9 mouse cellular contexts compared by ENCODE assay signal in genomic region chr12:111238778-111239177, GRCm38 (mm10). TPM values are rescaled to one million over a fixed set of nuclear protein-coding genes. Genes with fewer than 3 reads are reported as not detected.
DNase-seq lines count a peak whose midpoint lies in the region.
"Had no signal": no experiment of that assay in that cellular context is flagged by ENCODE, and none has a peak within 500 bp of the region (broad histone marks: within the 10 kb centered on the region; RNA-seq: fewer than 3 reads in every experiment).

No protein-coding gene starts in this region.

- DNase-seq in cerebellum, postnatal 14 days = peak; percentile 44 to 58
- no peak for DNase-seq in cerebellum, postnatal 36 days
- peak; percentile 71 to 74 for DNase-seq in right cerebral cortex, postnatal 10 days (ENCODE audit: low spot score in 2 of 2)
- DNase-seq in right cerebral cortex, postnatal 36 days (ENCODE audit: low spot score in 2 of 2) = no peak
- DNase-seq in kidney, postnatal 25 days = peak; percentile 51 to 66
- peak; percentile 66 to 80 for DNase-seq in thymus, postnatal 36 days
- no peak for DNase-seq in heart, postnatal 4 days
- DNase-seq in heart, adult 8-10 months (ENCODE audit: low spot score) = no peak
- DNase-seq: liver, embryonic 13.5 days had no signal

RNA-seq across cellular contexts. Expression of gene Amn, which starts 32.1 kb away (rescaled TPM):
- under 1 TPM in 1 of 2 experiments, not detected in 1; 0.43 TPM for total RNA-seq in heart, postnatal 4 days (2021)
- under 1 TPM in 1 of 4 experiments, not detected in 3; 0.41 TPM for total RNA-seq in heart, adult 8-10 months (2022)

RNA-seq across cellular contexts. Expression of gene 4930595D18Rik, which starts 54.5 kb away (rescaled TPM):
- total RNA-seq in heart, postnatal 4 days (2021) = not detected
- not detected for total RNA-seq in heart, adult 8-10 months (2022)

Comparison
In these comparisons a context has a peak if more than half of its experiments do, and no peak if none do; other contexts are left out.
1. DNase-seq: peak in cerebellum, postnatal 14 days (2 of 2), right cerebral cortex, postnatal 10 days (2 of 2), kidney, postnatal 25 days (2 of 2) and thymus, postnatal 36 days (2 of 2); none in cerebellum, postnatal 36 days (0 of 2), right cerebral cortex, postnatal 36 days (0 of 2), heart, postnatal 4 days (single experiment) and heart, adult 8-10 months (single experiment).